Mouse (Mus musculus): Measurements from ENCODE around the gene Thsd7a.

Thsd7a gene

GRCm38 (mm10) chr6:12385591-12385990 lies 363.6 kb downstream of the Thsd7a start:
- no peak for DNase-seq (ENCODE audit: low spot score)

GRCm38 (mm10) chr6:12381136-12381778 lies 368.0 kb downstream of the Thsd7a start:
- DNase-seq (ENCODE audit: low spot score): no peak

- no peak for DNase-seq (ENCODE audit: low spot score)
Observed at GRCm38 (mm10) chr6:12380717-12381116, 368.5 kb downstream of the Thsd7a start.

GRCm38 (mm10) chr6:12358737-12359136 lies 390.5 kb downstream of the Thsd7a start:
- DNase-seq (ENCODE audit: low spot score): no peak

GRCm38 (mm10) chr6:12353573-12353972 lies 395.6 kb downstream of the Thsd7a start:
- no peak for DNase-seq (ENCODE audit: low spot score)

- no peak for DNase-seq (ENCODE audit: low spot score)
Observed at GRCm38 (mm10) chr6:12352165-12352719, 397.0 kb downstream of the Thsd7a start.

- no peak for DNase-seq (ENCODE audit: low spot score)
Observed at GRCm38 (mm10) chr6:12350753-12351152, 398.5 kb downstream of the Thsd7a start.

GRCm38 (mm10) chr6:12349105-12349759 lies 400.0 kb downstream of the Thsd7a start:
- DNase-seq (ENCODE audit: low spot score): no peak

GRCm38 (mm10) chr6:12348667-12349066 lies 400.5 kb downstream of the Thsd7a start:
- DNase-seq (ENCODE audit: low spot score): no peak

GRCm38 (mm10) chr6:12336590-12337584 lies 412.3 kb downstream of the Thsd7a start:
- no peak for DNase-seq (ENCODE audit: low spot score)

GRCm38 (mm10) chr6:12315070-12315909 lies 433.9 kb downstream of the Thsd7a start:
- DNase-seq (ENCODE audit: low spot score): no peak

- DNase-seq (ENCODE audit: low spot score): no peak
Observed at GRCm38 (mm10) chr6:12307502-12307901, 441.7 kb downstream of the Thsd7a start.

- no peak for DNase-seq (ENCODE audit: low spot score)
Observed at GRCm38 (mm10) chr6:12262641-12263400, 486.4 kb downstream of the Thsd7a start.

Data from testis, postnatal 10 days (tissue).